Mouse (Mus musculus): ENCODE data around the gene Sarnp. TPM values are rescaled to one million over a fixed set of nuclear protein-coding genes. Genes with fewer than 3 reads are reported as not detected.

The Sarnp gene
- total RNA-seq, 2 experiments from 2014 or later, result 26.1 to 30.7 TPM

- DNase-seq (ENCODE audit: low spot score), result no peak
These were observed 73.5 kb downstream of the Sarnp start for GRCm38 (mm10) chr10:128890383-128891295.

GRCm38 (mm10) chr10:128891296-128892094 lies 74.4 kb downstream of the Sarnp start, which contains the start of gene Gdf11:
TSS of gene Gdf11 (minus strand) at chr10:128891718.
- no peak for DNase-seq (ENCODE audit: low spot score)

- no peak for DNase-seq (ENCODE audit: low spot score)
These were observed 75.1 kb downstream of the Sarnp start for GRCm38 (mm10) chr10:128892246-128892645.

- peak; percentile 89 for DNase-seq (ENCODE audit: low spot score)
These were observed 78.3 kb downstream of the Sarnp start for GRCm38 (mm10) chr10:128895437-128895836.

GRCm38 (mm10) chr10:128895952-128896693 lies 79.0 kb downstream of the Sarnp start:
- no peak for DNase-seq (ENCODE audit: low spot score)

- DNase-seq (ENCODE audit: low spot score), result no peak
These were observed 79.7 kb downstream of the Sarnp start for GRCm38 (mm10) chr10:128896807-128897206.

GRCm38 (mm10) chr10:128897501-128897900 lies 80.4 kb downstream of the Sarnp start:
- no peak for DNase-seq (ENCODE audit: low spot score)

GRCm38 (mm10) chr10:128899759-128900490 lies 82.8 kb downstream of the Sarnp start:
- no peak for DNase-seq (ENCODE audit: low spot score)

GRCm38 (mm10) chr10:128900698-128901097 lies 83.6 kb downstream of the Sarnp start, which contains the start of gene Cd63:
TSS of gene Cd63 (plus strand) at chr10:128900989.
- DNase-seq (ENCODE audit: low spot score), result no peak

- DNase-seq (ENCODE audit: low spot score), result no peak
These were observed 84.3 kb downstream of the Sarnp start for GRCm38 (mm10) chr10:128901409-128901808.

- no peak for DNase-seq (ENCODE audit: low spot score)
These were observed 85.4 kb downstream of the Sarnp start for GRCm38 (mm10) chr10:128902409-128902988.

GRCm38 (mm10) chr10:128904812-128905211 lies 87.7 kb downstream of the Sarnp start:
- DNase-seq (ENCODE audit: low spot score), result no peak

- no peak for DNase-seq (ENCODE audit: low spot score)
These were observed 91.8 kb downstream of the Sarnp start for GRCm38 (mm10) chr10:128908778-128909448.

- DNase-seq (ENCODE audit: low spot score), result peak; percentile 94
These were observed 92.5 kb downstream of the Sarnp start for GRCm38 (mm10) chr10:128909567-128910028.

GRCm38 (mm10) chr10:128910066-128910841 lies 93.1 kb downstream of the Sarnp start:
- peak; percentile 56 for DNase-seq (ENCODE audit: low spot score)

GRCm38 (mm10) chr10:128911430-128911829 lies 94.3 kb downstream of the Sarnp start:
- no peak for DNase-seq (ENCODE audit: low spot score)

GRCm38 (mm10) chr10:128912268-128912667 lies 95.1 kb downstream of the Sarnp start:
- no peak for DNase-seq (ENCODE audit: low spot score)

- no peak for DNase-seq (ENCODE audit: low spot score)
These were observed 95.7 kb downstream of the Sarnp start for GRCm38 (mm10) chr10:128912791-128913190.

- peak; percentile 85 for DNase-seq (ENCODE audit: low spot score)
These were observed 96.1 kb downstream of the Sarnp start for GRCm38 (mm10) chr10:128913219-128913618.
